Mouse (Mus musculus): ENCODE measurements at regions not wholly inside any gene's neighbourhood (a gene's known extent, or its start where the extent isn't known, plus 50 kb on each side); places are given as distances from the start of the nearest gene placed in this dataset.
A peak's percentile ranks its signal among the peaks of the same experiment; 100 is the strongest.

- Histone ChIP-seq H3K36me3 (ENCODE audit: control insufficient read depth, insufficient read depth, low read length) (no peaks in the 10 kb centered on the region), H3K4me3 (no peak overlapping the region), H3K27ac (no peak overlapping the region), H3K9ac (ENCODE audit: low read depth, low read length) (no peak overlapping the region), H3K27me3 (ENCODE audit: control insufficient read depth, insufficient read depth, low read length) (no peaks in the 10 kb centered on the region), H3K79me2 (replicated peaks; ENCODE audit: control insufficient read depth, insufficient read depth, low read length) (no peaks in the 10 kb centered on the region), H3K4me1 (ENCODE audit: control insufficient read depth, insufficient read depth, low read length) (no peaks in the 10 kb centered on the region)
- TF ChIP-seq POLR2A (IDR thresholded peaks at IDR 0.05; ENCODE audit: insufficient read depth, low read depth, low read length), result no peak
- TF ChIP-seq EP300 (IDR thresholded peaks at IDR 0.05; ENCODE audit: insufficient read depth, low read depth, low read length), result no peak
- TF ChIP-seq CTCF (IDR thresholded peaks at IDR 0.05), result no peak
- DNase-seq, result no peak
- intact Hi-C loops (cut with DNase I), result no loop called here
These were observed 225.6 kb downstream of the Mbnl1 start for GRCm38 (mm10) chr3:60698189-60698588.

GRCm38 (mm10) chr3:60707139-60707538 is 234.5 kb downstream of the Mbnl1 start:
- Histone ChIP-seq H3K36me3 (ENCODE audit: control insufficient read depth, insufficient read depth, low read length) (no peaks in the 10 kb centered on the region), H3K79me2 (replicated peaks; ENCODE audit: control insufficient read depth, insufficient read depth, low read length) (no peaks in the 10 kb centered on the region), H3K4me1 (ENCODE audit: control insufficient read depth, insufficient read depth, low read length) (no peaks in the 10 kb centered on the region), H3K9ac (ENCODE audit: low read depth, low read length) (no peak overlapping the region), H3K4me3 (no peak overlapping the region), H3K27ac (no peak overlapping the region), H3K27me3 (ENCODE audit: control insufficient read depth, insufficient read depth, low read length) (no peaks in the 10 kb centered on the region)
- 80% methylated on average over 4 of the region's 4 CpGs for WGBS
- intact Hi-C loops (cut with DNase I), result no loop called here
- TF ChIP-seq CTCF (IDR thresholded peaks at IDR 0.05) (no peak), EP300 (IDR thresholded peaks at IDR 0.05; ENCODE audit: insufficient read depth, low read depth, low read length) (no peak), POLR2A (IDR thresholded peaks at IDR 0.05; ENCODE audit: insufficient read depth, low read depth, low read length) (no peak)
- no peak for DNase-seq

- H3K27ac ChIP-seq, result no peak overlapping the region
- 68% methylated on average over 4 of the region's 4 CpGs for WGBS
- no peaks in the 10 kb centered on the region for H3K4me1 ChIP-seq (ENCODE audit: control insufficient read depth, insufficient read depth, low read length)
- no peak overlapping the region for H3K9ac ChIP-seq (ENCODE audit: low read depth, low read length)
- no peak overlapping the region for H3K4me3 ChIP-seq
- no peaks in the 10 kb centered on the region for H3K27me3 ChIP-seq (ENCODE audit: control insufficient read depth, insufficient read depth, low read length)
- TF ChIP-seq POLR2A (IDR thresholded peaks at IDR 0.05; ENCODE audit: insufficient read depth, low read depth, low read length) (no peak), CTCF (IDR thresholded peaks at IDR 0.05) (no peak), EP300 (IDR thresholded peaks at IDR 0.05; ENCODE audit: insufficient read depth, low read depth, low read length) (no peak)
- H3K79me2 ChIP-seq (replicated peaks; ENCODE audit: control insufficient read depth, insufficient read depth, low read length), result no peaks in the 10 kb centered on the region
- H3K36me3 ChIP-seq (ENCODE audit: control insufficient read depth, insufficient read depth, low read length), result no peaks in the 10 kb centered on the region
- intact Hi-C loops (cut with DNase I), result no loop called here
- no peak for DNase-seq
These were observed 240.3 kb downstream of the Mbnl1 start for GRCm38 (mm10) chr3:60712896-60713295.

- Histone ChIP-seq H3K27ac (no peak overlapping the region), H3K27me3 (ENCODE audit: control insufficient read depth, insufficient read depth, low read length) (no peaks in the 10 kb centered on the region), H3K36me3 (ENCODE audit: control insufficient read depth, insufficient read depth, low read length) (no peaks in the 10 kb centered on the region), H3K4me3 (no peak overlapping the region), H3K9ac (ENCODE audit: low read depth, low read length) (no peak overlapping the region), H3K79me2 (replicated peaks; ENCODE audit: control insufficient read depth, insufficient read depth, low read length) (no peaks in the 10 kb centered on the region), H3K4me1 (ENCODE audit: control insufficient read depth, insufficient read depth, low read length) (no peaks in the 10 kb centered on the region)
- intact Hi-C loops (cut with DNase I), result no loop called here
- no peak for TF ChIP-seq POLR2A (IDR thresholded peaks at IDR 0.05; ENCODE audit: insufficient read depth, low read depth, low read length)
- TF ChIP-seq CTCF (IDR thresholded peaks at IDR 0.05), result peak; percentile 62
- DNase-seq, result no peak
These were observed 247.7 kb downstream of the Mbnl1 start for GRCm38 (mm10) chr3:60720322-60720721.

GRCm38 (mm10) chr3:60731331-60731730 is 258.7 kb downstream of the Mbnl1 start:
- H3K79me2 ChIP-seq (replicated peaks; ENCODE audit: control insufficient read depth, insufficient read depth, low read length), result no peaks in the 10 kb centered on the region
- H3K4me3 ChIP-seq, result no peak overlapping the region
- TF ChIP-seq POLR2A (IDR thresholded peaks at IDR 0.05; ENCODE audit: insufficient read depth, low read depth, low read length) (no peak), EP300 (IDR thresholded peaks at IDR 0.05; ENCODE audit: insufficient read depth, low read depth, low read length) (no peak), CTCF (IDR thresholded peaks at IDR 0.05) (peak; percentile 37)
- H3K27ac ChIP-seq, result no peak overlapping the region
- intact Hi-C loops (cut with DNase I), result no loop called here
- H3K27me3 ChIP-seq (ENCODE audit: control insufficient read depth, insufficient read depth, low read length), result no peaks in the 10 kb centered on the region
- no peak overlapping the region for H3K9ac ChIP-seq (ENCODE audit: low read depth, low read length)
- no peaks in the 10 kb centered on the region for H3K4me1 ChIP-seq (ENCODE audit: control insufficient read depth, insufficient read depth, low read length)
- WGBS, result 86% methylated on average over 1 of the region's 1 CpGs
- no peaks in the 10 kb centered on the region for H3K36me3 ChIP-seq (ENCODE audit: control insufficient read depth, insufficient read depth, low read length)
- DNase-seq, result no peak

GRCm38 (mm10) chr3:60740543-60741294 is 261.9 kb upstream of the P2ry1 start:
- H3K4me3 ChIP-seq, result no peak overlapping the region
- no peaks in the 10 kb centered on the region for H3K36me3 ChIP-seq (ENCODE audit: control insufficient read depth, insufficient read depth, low read length)
- intact Hi-C loops (cut with DNase I), result no loop called here
- H3K9ac ChIP-seq (ENCODE audit: low read depth, low read length), result no peak overlapping the region
- no peaks in the 10 kb centered on the region for H3K4me1 ChIP-seq (ENCODE audit: control insufficient read depth, insufficient read depth, low read length)
- H3K27me3 ChIP-seq (ENCODE audit: control insufficient read depth, insufficient read depth, low read length), result no peaks in the 10 kb centered on the region
- no peaks in the 10 kb centered on the region for H3K79me2 ChIP-seq (replicated peaks; ENCODE audit: control insufficient read depth, insufficient read depth, low read length)
- no peak overlapping the region for H3K27ac ChIP-seq
- TF ChIP-seq CTCF (IDR thresholded peaks at IDR 0.05), result no peak
- TF ChIP-seq POLR2A (IDR thresholded peaks at IDR 0.05; ENCODE audit: insufficient read depth, low read depth, low read length), result no peak
- TF ChIP-seq EP300 (IDR thresholded peaks at IDR 0.05; ENCODE audit: insufficient read depth, low read depth, low read length), result no peak
- DNase-seq, result peak in 1 of 2 experiments; percentile 24

All from heart, adult 2 months (tissue).